Mouse (Mus musculus) limb, embryonic 12.5 days (tissue): ENCODE data around the gene Zbtb4. TPM values are rescaled to one million over a fixed set of nuclear protein-coding genes. Genes with fewer than 3 reads are reported as not detected.
"Not testable (repeated sequence)": the region's sequence is repeated elsewhere in the genome, so short reads cannot be mapped to it uniquely, and the experiment has no call there.

Source experiments
- ATAC-seq: fragments of 200-750 bp; cut with Nextera tagmentation; 2 replicates; pipeline ENCODE4 v1.8.0; 2017; ENCODE audit warnings: low read depth, moderate TSS enrichment; ENCODE audit not compliant: insufficient number of reproducible peaks, insufficient read depth, low FRiP score, low TSS enrichment
- H3K27ac ChIP-seq: fragments of 300-500 bp; sonication (generic); 2 replicates; pipeline ENCODE4 v1.5.1; 2016; ENCODE audit warnings: mild to moderate bottlenecking, moderate library complexity
- H3K27me3 ChIP-seq: fragments of 300-500 bp; sonication (generic); 2 replicates; pipeline ENCODE4 v1.6.1; 2016; ENCODE audit warnings: mild to moderate bottlenecking, moderate library complexity
- H3K36me3 ChIP-seq: fragments of 300-500 bp; sonication (generic); 2 replicates; pipeline ENCODE4 v1.6.1; 2016; ENCODE audit warnings: mild to moderate bottlenecking, moderate library complexity
- H3K4me1 ChIP-seq: fragments of 300-500 bp; sonication (generic); replicated peaks from 2 replicates; pipeline ENCODE4 v1.6.1; 2016
- H3K4me2 ChIP-seq: fragments of 300-500 bp; sonication (generic); 2 replicates; pipeline ENCODE4 v1.6.1; 2016; ENCODE audit warnings: mild to moderate bottlenecking, moderate library complexity
- H3K4me3 ChIP-seq: fragments of 300-500 bp; sonication (generic); replicated peaks from 2 replicates; pipeline ENCODE4 v1.5.1; 2016; ENCODE audit warnings: mild to moderate bottlenecking
- H3K9ac ChIP-seq: fragments of 300-500 bp; sonication (generic); replicated peaks from 2 replicates; pipeline ENCODE4 v1.6.1; 2016; ENCODE audit warnings: mild to moderate bottlenecking, moderate library complexity
- H3K9me3 ChIP-seq: fragments of 300-500 bp; sonication (generic); 2 replicates; pipeline ENCODE4 v1.6.1; 2016; ENCODE audit warnings: mild to moderate bottlenecking, moderate library complexity
- WGBS: fragments of 180-500 bp; shearing (Covaris S2); methylation state at CpG from one replicate; pipeline ENCODE4 v1.1.7; 2016; 5-methylcytosine and 5-hydroxymethylcytosine counted together
- polyA plus RNA-seq: library from polyadenylated mRNA; unstranded; fragments of >200 nt; fragmentation: Nextera tagmentation; extraction: Ambion mirVana; gene quantifications from 2 replicates; pipeline ENCODE4 v1.2.1, GENCODE M21; 2016

Zbtb4 gene
- 1.9 and 2.4 TPM in 2 replicates for polyA plus RNA-seq

- peak within 1 kb of the TSS; percentile 92 for H3K9ac ChIP-seq
- no peaks in the 10 kb centered on the region for H3K36me3 ChIP-seq
- no peaks in the 10 kb centered on the region for H3K9me3 ChIP-seq
- no peaks in the 10 kb centered on the region for H3K27me3 ChIP-seq
- peaks cover 29% of the 10 kb centered on the region for H3K4me1 ChIP-seq
- ATAC-seq = peak; percentile 41; the same call in 1 of the 2 replicates
- WGBS = 19% methylated on average over 40 of the region's 55 CpGs
- H3K4me2 ChIP-seq = peak within 1 kb of the TSS; percentile 78
- H3K4me3 ChIP-seq = peak within 1 kb of the TSS; percentile 86
- H3K27ac ChIP-seq = peak within 1 kb of the TSS; percentile 79
Measured at GRCm38 (mm10) chr11:69765221-69766125, at the start of gene Zbtb4. Zbtb4 (plus strand) TSS chr11:69765912.

DNA sequence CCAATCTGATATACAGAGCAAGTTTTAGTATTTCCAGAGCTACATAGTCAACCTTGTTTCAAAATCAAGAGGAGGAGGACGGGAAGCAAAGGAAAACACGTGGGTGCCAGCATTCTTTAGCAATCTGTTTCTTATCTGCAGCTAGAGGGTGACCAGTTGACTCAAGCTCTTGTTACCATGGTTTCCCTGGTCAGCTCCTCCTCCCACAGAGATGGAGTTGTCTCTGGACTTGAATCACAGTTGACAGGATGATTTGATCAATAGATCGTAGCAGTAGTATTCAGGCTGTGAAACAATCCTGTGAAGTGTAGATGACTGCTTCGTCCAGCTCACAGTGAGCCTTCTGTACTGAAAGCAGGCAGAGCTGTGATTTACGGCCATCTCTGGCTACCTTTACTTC lies 49.8 kb upstream of the Zbtb4 start:
- Histone ChIP-seq H3K4me3 (no peak overlapping the region), H3K9ac (0 out of 2 replicates have a peak overlapping the region, but pooled peaks have one; percentile 1), H3K27ac (peak overlapping the region; percentile 68; the same call in 1 of the 2 replicates), H3K36me3 (no peaks in the 10 kb centered on the region), H3K9me3 (no peaks in the 10 kb centered on the region; the same call in 1 of the 2 replicates), H3K4me2 (no peak overlapping the region), H3K27me3 (no peaks in the 10 kb centered on the region), H3K4me1 (peaks cover 17% of the 10 kb centered on the region)
- ATAC-seq = no peak
- WGBS = 12% methylated on average over 5 of the region's 5 CpGs

DNA sequence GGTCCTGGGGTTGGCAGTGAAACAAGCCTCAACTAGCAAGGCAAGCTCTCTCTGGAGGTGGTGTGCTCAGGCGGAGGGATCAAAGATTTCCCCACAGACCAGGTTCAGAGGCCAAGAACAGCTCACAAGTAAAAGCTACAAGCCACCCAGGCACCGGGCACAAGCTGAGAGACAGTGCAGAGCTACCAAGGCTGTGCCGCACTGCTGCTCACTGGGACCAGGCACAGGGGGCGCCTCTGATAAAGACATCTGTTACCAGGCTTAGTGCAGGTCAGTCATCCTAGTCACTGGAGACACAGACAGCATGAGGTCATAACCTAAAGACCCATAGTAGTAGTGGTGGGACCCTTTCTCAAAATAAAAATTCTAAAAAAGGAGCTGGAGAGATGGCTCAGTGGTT lies 48.8 kb upstream of the Zbtb4 start:
- H3K27me3 ChIP-seq = no peaks in the 10 kb centered on the region
- WGBS = 64% methylated on average over 4 of the region's 4 CpGs
- 0 out of 2 replicates have a peak overlapping the region, but pooled peaks have one; percentile 17 for H3K27ac ChIP-seq
- no peak overlapping the region for H3K9ac ChIP-seq
- no peak overlapping the region for H3K4me2 ChIP-seq
- H3K4me1 ChIP-seq = peaks cover 17% of the 10 kb centered on the region
- ATAC-seq = no peak
- H3K36me3 ChIP-seq = no peaks in the 10 kb centered on the region
- no peaks in the 10 kb centered on the region; the same call in 1 of the 2 replicates for H3K9me3 ChIP-seq
- H3K4me3 ChIP-seq = no peak overlapping the region

- Histone ChIP-seq H3K27ac (no peak overlapping the region), H3K4me2 (no peak overlapping the region), H3K4me1 (peaks cover 17% of the 10 kb centered on the region), H3K9me3 (no peaks in the 10 kb centered on the region; the same call in 1 of the 2 replicates), H3K9ac (no peak overlapping the region), H3K27me3 (no peaks in the 10 kb centered on the region), H3K4me3 (no peak overlapping the region), H3K36me3 (no peaks in the 10 kb centered on the region)
- 26% methylated on average over 15 of the region's 15 CpGs for WGBS
- ATAC-seq = no peak
Measured at GRCm38 (mm10) chr11:69718661-69719060, 47.1 kb upstream of the Zbtb4 start.

DNA sequence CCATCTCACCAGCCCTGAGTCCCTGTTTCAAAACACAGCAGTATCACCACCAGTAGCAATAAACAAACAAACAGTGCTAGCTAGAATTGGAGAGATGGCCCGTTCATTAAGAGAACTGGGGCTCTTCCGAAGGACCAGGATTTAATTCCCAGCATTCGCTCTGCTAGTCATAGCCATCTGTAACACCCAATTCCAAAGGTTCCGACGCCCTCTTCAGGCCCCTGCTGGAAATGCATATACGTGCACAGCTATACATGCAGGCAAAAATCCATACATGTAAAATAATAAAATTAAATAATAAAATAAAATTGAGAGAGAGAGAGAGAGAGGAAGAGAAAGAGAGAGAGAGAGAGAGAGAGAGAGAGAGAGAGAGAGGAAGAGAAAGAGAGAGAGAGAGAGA lies 46.3 kb upstream of the Zbtb4 start:
- Histone ChIP-seq H3K4me2 (no peak overlapping the region), H3K36me3 (no peaks in the 10 kb centered on the region), H3K4me3 (no peak overlapping the region), H3K9ac (no peak overlapping the region), H3K27me3 (no peaks in the 10 kb centered on the region), H3K9me3 (no peaks in the 10 kb centered on the region; the same call in 1 of the 2 replicates), H3K4me1 (peaks cover 15% of the 10 kb centered on the region), H3K27ac (no peak overlapping the region)
- ATAC-seq = no peak
- 68% methylated on average over 6 of the region's 6 CpGs for WGBS

GRCm38 (mm10) chr11:69720852-69721251 lies 44.9 kb upstream of the Zbtb4 start:
- Histone ChIP-seq H3K4me3 (no peak overlapping the region), H3K9ac (no peak overlapping the region), H3K27ac (no peak overlapping the region), H3K36me3 (no peaks in the 10 kb centered on the region), H3K27me3 (no peaks in the 10 kb centered on the region), H3K4me1 (peaks cover 7% of the 10 kb centered on the region), H3K4me2 (no peak overlapping the region), H3K9me3 (no peaks in the 10 kb centered on the region)
- ATAC-seq = no peak
- WGBS = 71% methylated on average over 6 of the region's 6 CpGs

- Histone ChIP-seq H3K4me3 (no peak overlapping the region), H3K4me1 (0 out of 2 replicates have a peak, but pooled peaks cover 4% of the 10 kb centered on the region), H3K27ac (no peak overlapping the region), H3K9ac (no peak overlapping the region), H3K36me3 (no peaks in the 10 kb centered on the region), H3K27me3 (no peaks in the 10 kb centered on the region), H3K9me3 (no peaks in the 10 kb centered on the region), H3K4me2 (no peak overlapping the region)
- no peak for ATAC-seq
- 45% methylated on average over 2 of the region's 2 CpGs for WGBS
Measured at GRCm38 (mm10) chr11:69723074-69723473, 42.6 kb upstream of the Zbtb4 start.

- WGBS = 30% methylated on average over 5 of the region's 5 CpGs
- no peaks in the 10 kb centered on the region for H3K27me3 ChIP-seq
- ATAC-seq = no peak
Measured at GRCm38 (mm10) chr11:69725951-69726350, 39.8 kb upstream of the Zbtb4 start.

DNA sequence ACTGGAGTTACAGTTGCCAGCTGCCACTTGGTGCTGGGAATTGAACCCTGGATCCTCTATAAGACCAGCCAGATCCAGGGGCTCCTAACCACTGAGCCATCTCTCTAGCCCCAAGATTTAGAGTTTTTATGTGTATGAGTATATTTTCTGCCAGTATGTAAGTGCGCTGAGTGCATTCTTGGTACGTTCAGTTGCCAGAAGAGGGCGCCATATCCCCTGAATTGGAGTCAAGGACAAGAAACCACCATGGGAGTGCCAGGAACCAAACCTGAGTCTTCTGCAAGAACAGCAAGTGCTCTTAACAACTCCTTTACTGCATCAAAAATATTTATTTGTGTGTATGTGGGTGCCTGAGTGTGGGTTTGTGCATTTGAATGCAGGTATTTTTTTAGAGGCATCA lies 36.6 kb upstream of the Zbtb4 start:
- no peak for ATAC-seq
- Histone ChIP-seq H3K4me3 (no peak overlapping the region), H3K27ac (no peak overlapping the region), H3K27me3 (no peaks in the 10 kb centered on the region), H3K9me3 (no peaks in the 10 kb centered on the region), H3K4me2 (no peak overlapping the region), H3K36me3 (peaks cover 14% of the 10 kb centered on the region), H3K4me1 (no peaks in the 10 kb centered on the region), H3K9ac (no peak overlapping the region)
- WGBS = 20% methylated on average over 3 of the region's 3 CpGs

More at GRCm38 (mm10) chr11:69725951-69726350, 39.8 kb upstream of the Zbtb4 start:
- H3K27ac ChIP-seq = no peak overlapping the region
- no peaks in the 10 kb centered on the region for H3K9me3 ChIP-seq
- H3K9ac ChIP-seq = no peak overlapping the region
- no peaks in the 10 kb centered on the region for H3K36me3 ChIP-seq
- H3K4me1 ChIP-seq = no peaks in the 10 kb centered on the region
- H3K4me3 ChIP-seq = no peak overlapping the region
- no peak overlapping the region for H3K4me2 ChIP-seq

DNA sequence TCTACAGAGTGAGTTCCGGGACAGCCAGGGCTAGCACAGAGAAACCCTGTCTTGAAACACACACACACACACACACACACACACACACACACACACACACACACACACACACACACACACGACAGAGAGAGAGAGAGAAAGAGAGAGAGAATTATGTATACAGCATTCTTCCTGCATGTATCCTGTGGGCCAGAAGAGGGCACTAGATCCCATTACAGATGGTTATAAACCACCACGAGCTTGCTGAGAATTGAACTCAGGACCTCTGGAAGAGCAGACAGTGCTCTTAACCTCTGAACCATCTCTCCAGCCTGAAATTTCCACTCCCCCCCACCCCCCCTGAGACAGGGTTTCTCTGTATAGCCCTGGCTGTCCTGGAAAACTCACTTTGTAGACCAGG lies 34.3 kb upstream of the Zbtb4 start:
- peaks cover 37% of the 10 kb centered on the region for H3K36me3 ChIP-seq
- WGBS = 89% methylated on average over 2 of the region's 3 CpGs
- H3K9ac ChIP-seq, H3K4me2 ChIP-seq, H3K27ac ChIP-seq, H3K9me3 ChIP-seq, H3K27me3 ChIP-seq, ATAC-seq, H3K4me3 ChIP-seq, H3K4me1 ChIP-seq: not testable (repeated sequence)

DNA sequence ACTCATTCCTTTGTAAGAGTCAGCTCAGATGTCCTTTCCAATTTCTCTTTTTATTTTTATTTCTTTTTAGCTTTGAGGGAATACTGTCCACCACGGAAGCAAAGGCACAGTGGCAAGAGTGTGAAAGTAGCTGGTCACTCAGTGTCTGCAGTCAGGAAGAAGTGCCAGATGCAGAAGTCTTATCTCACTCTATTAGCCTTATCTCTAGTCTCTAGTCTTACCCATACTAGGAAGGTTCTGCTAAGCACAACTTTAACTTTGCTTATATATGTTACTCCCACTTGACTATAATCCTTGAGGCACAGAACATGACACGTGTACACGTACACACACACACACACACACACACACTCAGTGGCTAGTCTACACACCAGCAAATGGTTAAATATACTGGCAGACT lies 14.1 kb upstream of the Zbtb4 start:
- H3K4me2 ChIP-seq = no peak overlapping the region
- H3K4me3 ChIP-seq = no peak overlapping the region
- no peak overlapping the region for H3K9ac ChIP-seq
- no peak overlapping the region for H3K27ac ChIP-seq
- H3K9me3 ChIP-seq = no peaks in the 10 kb centered on the region
- 83% methylated on average over 3 of the region's 3 CpGs for WGBS
- peaks cover 25% of the 10 kb centered on the region for H3K36me3 ChIP-seq
- peaks cover 34% of the 10 kb centered on the region for H3K4me1 ChIP-seq
- H3K27me3 ChIP-seq = no peaks in the 10 kb centered on the region
- no peak for ATAC-seq
